8 mouse cellular contexts compared by ENCODE assay signal in genomic region chr14:74867076-74868042, GRCm38 (mm10).
DNase-seq lines count a peak whose midpoint lies in the region; ATAC-seq and TF ChIP-seq lines count a peak whose summit lies in the region.

No protein-coding gene starts in this region.

- ATAC-seq in embryonic facial prominence, embryonic 13.5 days (ENCODE audit: insufficient number of reproducible peaks, insufficient read depth, low FRiP score, low TSS enrichment, low read depth) = no peak
- ATAC-seq in midbrain, embryonic 12.5 days (ENCODE audit: low FRiP score, low read depth) = no peak; the same call in 1 of the 2 replicates
- no peak for ATAC-seq in monocyte, adult 5-6 weeks (replicated peaks; ENCODE audit: insufficient number of reproducible peaks, low FRiP score, low TSS enrichment, poor library complexity, severe bottlenecking)
- ATAC-seq in intestine, postnatal 0 days = no peak

- H3K36me3 ChIP-seq in embryonic facial prominence, embryonic 13.5 days = no peaks in the 10 kb centered on the region
- H3K36me3 ChIP-seq in midbrain, embryonic 12.5 days = no peaks in the 10 kb centered on the region
- no peaks in the 10 kb centered on the region for H3K36me3 ChIP-seq in intestine, postnatal 0 days (ENCODE audit: control insufficient read depth, insufficient read depth)

- TF ChIP-seq CTCF in gastrocnemius, adult 2 months (IDR thresholded peaks at IDR 0.05) = no peak
- TF ChIP-seq CTCF in intestine, postnatal 0 days (IDR thresholded peaks at IDR 0.05; ENCODE audit: low read depth) = no peak

- no peak overlapping the region for H3K9ac ChIP-seq in embryonic facial prominence, embryonic 13.5 days
- no peak overlapping the region; the same call in 1 of the 2 replicates for H3K9ac ChIP-seq in midbrain, embryonic 12.5 days (replicated peaks)
- no peak overlapping the region for H3K9ac ChIP-seq in intestine, postnatal 0 days (ENCODE audit: low read depth, low read length)

- WGBS in embryonic facial prominence, embryonic 13.5 days = 54% methylated on average over 20 of the region's 20 CpGs
- WGBS in midbrain, embryonic 12.5 days = 25% methylated on average over 20 of the region's 20 CpGs
- WGBS in intestine, postnatal 0 days = 71% methylated on average over 20 of the region's 20 CpGs

- intact Hi-C loops in gastrocnemius, adult 2 months (cut with DNase I) = no loop called here
- intact Hi-C loops in heart, postnatal 25 days (cut with DNase I) = loop anchor here (5.0 kb wide), 2 partner anchors 35 to 80 kb away; partner anchors contain the start of gene Lrch1

- DNase-seq in gastrocnemius, adult 2 months = peak; percentile 24
- DNase-seq in gastrocnemius, postnatal 4 days (ENCODE audit: low spot score in 2 of 2) = no peak
- DNase-seq in heart, postnatal 25 days (ENCODE audit: low spot score) = peak; percentile 20
- no peak for DNase-seq in layer of hippocampus, postnatal 10 days (ENCODE audit: low spot score in 2 of 2)

- peak overlapping the region; percentile 70 for H3K27ac ChIP-seq in gastrocnemius, adult 2 months
- no peak overlapping the region for H3K27ac ChIP-seq in embryonic facial prominence, embryonic 13.5 days
- H3K27ac ChIP-seq in midbrain, embryonic 12.5 days (replicated peaks) = no peak overlapping the region
- no peak overlapping the region for H3K27ac ChIP-seq in intestine, postnatal 0 days (ENCODE audit: low read depth, low read length)

- H3K4me2 ChIP-seq in embryonic facial prominence, embryonic 13.5 days = 0 out of 2 replicates have a peak overlapping the region, but pooled peaks have one; percentile 21
- peak overlapping the region; percentile 39 for H3K4me2 ChIP-seq in midbrain, embryonic 12.5 days (replicated peaks)
- no peak overlapping the region for H3K4me2 ChIP-seq in intestine, postnatal 0 days (replicated peaks; ENCODE audit: low read depth)

- no peaks in the 10 kb centered on the region for H3K9me3 ChIP-seq in embryonic facial prominence, embryonic 13.5 days
- no peaks in the 10 kb centered on the region for H3K9me3 ChIP-seq in midbrain, embryonic 12.5 days
- no peaks in the 10 kb centered on the region for H3K9me3 ChIP-seq in intestine, postnatal 0 days (ENCODE audit: control insufficient read depth)

- H3K4me1 ChIP-seq in embryonic facial prominence, embryonic 13.5 days = peaks cover 53% of the 10 kb centered on the region
- peaks cover 14% of the 10 kb centered on the region for H3K4me1 ChIP-seq in midbrain, embryonic 12.5 days
- peaks cover 12% of the 10 kb centered on the region; the same call in 1 of the 2 replicates for H3K4me1 ChIP-seq in intestine, postnatal 0 days (replicated peaks; ENCODE audit: control insufficient read depth, insufficient read depth, low read length)

- peak overlapping the region; percentile 62 for H3K4me3 ChIP-seq in gastrocnemius, adult 2 months
- H3K4me3 ChIP-seq in embryonic facial prominence, embryonic 13.5 days = no peak overlapping the region
- H3K4me3 ChIP-seq in midbrain, embryonic 12.5 days = no peak overlapping the region
- H3K4me3 ChIP-seq in intestine, postnatal 0 days (ENCODE audit: low read depth, low read length) = no peak overlapping the region

- no peaks in the 10 kb centered on the region for H3K27me3 ChIP-seq in embryonic facial prominence, embryonic 13.5 days
- H3K27me3 ChIP-seq in midbrain, embryonic 12.5 days = peaks cover 6% of the 10 kb centered on the region; the same call in 1 of the 2 replicates
- H3K27me3 ChIP-seq in intestine, postnatal 0 days (replicated peaks; ENCODE audit: control insufficient read depth, insufficient read depth, low read length) = no peaks in the 10 kb centered on the region

Comparison
In these comparisons a context has a peak if more than half of its experiments do, and no peak if none do; other contexts are left out.
1. DNase-seq: peak in gastrocnemius, adult 2 months (single experiment) and heart, postnatal 25 days (single experiment); none in gastrocnemius, postnatal 4 days (0 of 2) and layer of hippocampus, postnatal 10 days (0 of 2).